Mouse (Mus musculus): ENCODE measurements around the gene Epor. TPM values are rescaled to one million over a fixed set of nuclear protein-coding genes. Genes with fewer than 3 reads are reported as not detected.

Epor gene
- total RNA-seq, 2 experiments from 2014 or later, result 3.1 to 4.0 TPM

DNA sequence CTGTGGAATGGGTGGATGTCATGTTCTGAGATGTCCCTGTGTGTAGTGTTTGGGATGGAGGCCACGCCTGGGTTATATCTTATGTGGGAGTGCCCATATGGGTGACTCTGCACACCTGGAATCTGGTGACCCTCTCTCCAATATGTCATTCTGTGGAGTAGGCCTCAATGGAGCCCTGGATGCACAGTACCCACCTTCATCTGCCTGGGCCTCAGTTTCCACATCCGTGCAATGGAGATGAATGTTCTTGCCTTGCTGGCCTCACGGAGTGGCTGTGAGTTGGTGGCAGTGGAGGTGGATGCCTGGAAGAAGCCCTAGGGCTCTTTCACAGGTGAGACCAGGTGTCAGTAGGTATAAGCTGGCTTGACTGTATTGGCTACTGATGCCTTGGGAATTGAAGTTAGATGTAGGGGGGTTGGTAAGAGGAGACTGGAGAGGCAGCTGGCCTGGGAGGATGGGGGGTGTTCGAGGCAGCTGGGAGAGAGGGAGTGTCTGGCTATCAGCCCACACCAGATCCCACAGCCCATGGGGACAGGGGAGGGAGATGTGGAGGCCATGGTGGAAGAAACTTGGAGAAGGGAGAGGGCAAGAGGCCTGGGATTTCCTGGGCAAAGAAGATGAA, 25.0 kb downstream of the Epor start:
- DNase-seq, result no peak
- intact Hi-C loops (cut with DNase I), result no loop called here

DNA sequence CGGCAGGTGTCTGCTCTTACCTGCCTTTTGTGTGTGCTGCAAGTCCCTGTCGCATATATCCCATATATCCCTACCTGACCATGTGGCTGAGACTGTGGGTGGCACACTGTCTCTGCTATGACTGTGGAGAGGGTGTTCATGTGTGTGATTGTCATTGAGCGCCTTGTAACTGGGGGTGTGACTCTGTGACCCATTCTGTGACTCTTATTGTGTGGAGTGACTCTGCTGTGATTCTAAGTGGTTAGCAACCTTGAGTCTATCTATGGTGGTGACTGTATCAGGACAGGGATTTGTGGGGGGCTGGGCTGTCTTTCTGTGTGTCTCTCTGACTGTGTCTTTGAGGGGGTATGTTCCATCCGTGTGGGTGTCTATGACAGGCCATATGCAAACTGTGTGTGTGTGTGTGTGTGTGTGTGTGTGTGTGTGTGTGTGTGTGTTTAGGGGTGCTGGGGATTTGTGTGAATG, 25.6 kb downstream of the Epor start:
- intact Hi-C loops (cut with DNase I), result no loop called here
- no peak for DNase-seq

- intact Hi-C loops (cut with DNase I), result no loop called here
- peak; percentile 95 to 96 for DNase-seq
Observed at GRCm38 (mm10) chr9:21936692-21937570, 26.4 kb downstream of the Epor start, which contains the start of gene Plppr2. TSS of gene Plppr2 (plus strand) at chr9:21937033.

DNA sequence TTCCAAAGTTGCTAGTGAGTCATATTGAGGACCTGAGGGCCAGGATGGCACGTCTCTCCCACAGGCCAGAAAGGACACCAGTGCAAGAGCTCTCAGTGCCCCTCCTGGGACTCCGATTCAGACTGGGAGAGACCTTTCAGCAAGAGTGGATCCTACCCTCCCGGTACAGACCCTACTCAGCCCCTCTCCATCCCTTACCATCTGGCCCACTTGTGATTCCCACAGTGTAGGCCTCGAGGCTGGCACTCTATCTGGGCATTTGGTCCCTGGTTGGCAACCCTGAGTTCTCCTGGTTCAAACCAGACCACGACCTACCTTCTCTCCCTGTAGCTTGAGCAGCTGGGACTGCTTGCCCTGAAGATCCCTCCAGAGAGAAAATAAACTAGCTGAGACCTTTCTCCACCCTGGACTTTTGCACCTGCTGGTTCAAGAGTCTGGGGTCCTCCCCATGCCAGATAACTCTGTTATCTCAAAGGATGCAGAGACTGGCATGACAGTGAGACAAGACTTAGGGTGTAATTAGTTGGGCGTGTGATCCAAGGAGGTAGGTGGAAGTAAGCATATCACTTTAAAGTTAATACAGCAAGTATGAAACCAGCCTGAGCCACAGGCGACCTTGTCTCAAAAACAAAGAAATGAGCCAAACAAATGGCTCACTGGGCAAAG, 27.7 kb downstream of the Epor start:
- intact Hi-C loops (cut with DNase I), result no loop called here
- DNase-seq, result no peak

DNA sequence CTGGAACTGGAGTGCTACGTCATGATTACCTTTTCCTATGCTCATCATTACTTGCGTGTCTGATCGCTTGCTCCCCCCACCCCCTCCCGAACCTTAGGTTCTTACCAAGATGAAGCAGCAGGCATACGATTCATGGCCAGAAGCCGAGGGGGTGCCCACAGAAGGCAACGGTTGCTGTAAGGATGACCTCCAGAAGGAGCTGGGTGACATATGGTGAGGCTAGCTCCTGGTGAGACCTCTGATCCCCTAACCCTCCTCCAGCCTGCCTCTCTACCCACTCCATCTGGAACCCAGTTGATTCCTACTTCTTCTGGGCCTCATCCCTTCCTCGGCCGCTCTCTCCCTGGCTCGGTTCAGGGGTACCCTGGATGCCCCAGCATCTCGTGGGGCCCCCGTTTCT, 29.3 kb downstream of the Epor start:
- no peak for DNase-seq
- intact Hi-C loops (cut with DNase I), result no loop called here

GRCm38 (mm10) chr9:21932445-21933137, 30.7 kb downstream of the Epor start:
- intact Hi-C loops (cut with DNase I), result no loop called here
- no peak for DNase-seq

- intact Hi-C loops (cut with DNase I), result no loop called here
- no peak for DNase-seq
Observed at GRCm38 (mm10) chr9:21932006-21932405, 31.3 kb downstream of the Epor start.

GRCm38 (mm10) chr9:21929208-21929607, 34.1 kb downstream of the Epor start:
- no peak for DNase-seq
- intact Hi-C loops (cut with DNase I), result no loop called here

DNA sequence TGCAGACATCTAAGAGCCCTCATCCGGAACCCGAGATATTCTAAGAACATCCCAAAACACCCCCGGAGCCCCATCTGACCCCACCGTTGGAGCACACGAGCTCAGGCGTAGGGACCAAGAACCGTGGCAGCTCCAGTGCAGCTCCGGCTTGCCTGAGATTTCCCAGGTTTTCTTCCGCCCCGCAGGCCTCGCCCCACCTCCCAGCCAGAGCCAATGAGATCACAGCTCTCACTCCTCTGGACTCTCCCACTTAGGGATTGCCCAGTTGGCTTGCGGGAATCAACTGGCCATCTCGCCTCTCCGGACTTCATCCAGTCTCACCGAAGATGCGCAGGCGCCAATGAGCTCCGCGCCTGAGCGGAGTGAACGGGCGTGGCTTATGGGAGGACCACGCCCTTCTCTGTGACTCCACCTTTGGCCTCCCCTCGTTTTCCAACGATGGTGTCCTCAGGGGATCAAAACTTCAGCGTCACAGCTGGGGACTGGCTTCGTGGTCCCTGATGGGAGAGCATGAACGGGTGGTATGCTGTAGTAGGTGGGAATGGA, 36.0 kb downstream of the Epor start, which contains the start of the genes Ccdc159 and Tmem205:
Gene Ccdc159, plus strand, starts transcription at position 264 of the 546 bp plus-strand sequence.
Gene Tmem205, minus strand, starts transcription at position 349 of the 546 bp plus-strand sequence.
- intact Hi-C loops (cut with DNase I), result no loop called here
- DNase-seq, result peak; percentile 95 to 96

- peak in 1 of 2 experiments; percentile 17 for DNase-seq
- intact Hi-C loops (cut with DNase I), result no loop called here
Observed at GRCm38 (mm10) chr9:21926784-21927183, 36.5 kb downstream of the Epor start.

DNA sequence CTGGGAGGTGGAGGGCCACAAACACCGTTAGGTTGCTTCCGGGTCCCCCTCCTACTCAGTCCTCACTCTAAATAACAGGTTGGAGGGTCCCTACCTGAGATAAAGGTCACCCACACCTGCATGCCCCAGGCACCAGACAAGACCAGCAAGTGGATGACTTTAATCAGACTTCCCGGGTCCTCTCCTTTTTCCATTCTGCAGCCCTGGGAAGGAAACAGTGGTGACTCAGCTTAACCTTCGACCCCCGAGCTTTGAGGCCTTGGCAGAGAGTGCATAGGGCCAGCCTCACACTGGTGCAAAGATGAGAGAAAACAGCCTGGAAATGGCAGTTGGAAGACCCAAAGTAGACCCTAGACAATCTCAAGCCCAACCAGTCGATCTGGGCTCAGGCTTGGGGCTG, 37.2 kb downstream of the Epor start:
- intact Hi-C loops (cut with DNase I), result no loop called here

DNA sequence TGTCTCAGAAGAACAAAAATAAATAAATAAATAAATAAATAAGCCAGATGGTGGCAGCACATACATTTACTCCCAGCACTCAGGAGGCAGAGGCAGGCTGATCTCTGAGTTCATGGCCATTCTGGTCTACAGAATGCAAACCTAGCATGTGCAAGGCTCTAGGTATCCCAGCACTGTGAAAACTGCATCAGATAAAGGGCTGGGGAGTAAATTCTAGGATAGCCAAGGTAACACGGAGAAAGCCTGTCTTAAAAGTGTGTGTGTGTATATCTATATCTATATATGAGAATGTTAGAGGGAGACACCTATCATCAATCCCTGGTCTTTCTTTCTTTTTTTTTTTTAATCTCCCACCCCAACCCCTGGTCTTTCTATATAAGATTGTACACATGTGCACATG, 37.8 kb downstream of the Epor start:
- intact Hi-C loops (cut with DNase I), result no loop called here
- DNase-seq, result no peak

More for the DNA sequence above, 37.2 kb downstream of the Epor start:
- DNase-seq, result peak in 1 of 2 experiments; percentile 47

GRCm38 (mm10) chr9:21925034-21925433, 38.3 kb downstream of the Epor start:
- no peak for DNase-seq
- intact Hi-C loops (cut with DNase I), result no loop called here

DNA sequence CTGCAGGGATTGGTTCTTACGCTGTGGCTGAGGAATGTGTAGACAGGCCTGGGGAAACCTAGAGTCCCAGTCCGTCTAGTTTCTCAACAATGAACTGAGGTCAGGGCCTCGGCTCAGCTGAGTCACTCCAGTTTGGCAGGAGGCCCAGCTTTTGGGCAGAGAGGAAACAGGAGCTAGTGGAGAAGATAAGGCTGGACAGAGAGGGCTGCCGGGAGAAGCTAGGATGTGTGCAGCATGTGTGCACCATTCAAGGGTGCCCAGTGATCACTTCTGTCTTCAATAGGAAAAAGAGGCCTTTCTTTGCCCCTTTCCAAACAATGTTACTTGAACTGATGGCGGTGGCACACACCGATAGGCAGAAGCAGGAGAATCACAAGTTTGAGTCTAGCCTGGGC, 39.2 kb downstream of the Epor start:
- peak; percentile 95 to 96 for DNase-seq
- intact Hi-C loops (cut with DNase I), result no loop called here

- intact Hi-C loops (cut with DNase I), result no loop called here
- DNase-seq, result no peak
Observed at GRCm38 (mm10) chr9:21923490-21924098, 39.7 kb downstream of the Epor start.

DNA sequence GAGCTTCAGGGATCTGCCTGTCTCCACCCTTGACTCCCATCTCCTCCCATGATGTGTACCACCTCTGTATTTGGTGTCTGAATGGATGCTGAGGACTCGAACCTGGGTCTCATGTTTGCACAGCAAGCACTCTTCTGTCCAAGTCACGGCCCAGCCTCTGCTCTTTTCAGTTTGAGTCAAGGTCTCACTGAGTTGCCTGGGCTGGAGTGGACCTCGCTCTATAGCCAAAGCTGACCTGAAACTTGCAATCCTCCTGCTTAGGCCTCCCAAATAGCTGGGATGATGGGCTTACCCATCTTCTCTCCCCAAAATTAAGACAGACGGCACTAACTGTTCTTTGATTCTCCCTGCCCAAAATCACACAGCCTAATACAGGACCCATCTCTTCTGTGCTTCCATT, 40.3 kb downstream of the Epor start:
- intact Hi-C loops (cut with DNase I), result no loop called here
- no peak for DNase-seq

DNA sequence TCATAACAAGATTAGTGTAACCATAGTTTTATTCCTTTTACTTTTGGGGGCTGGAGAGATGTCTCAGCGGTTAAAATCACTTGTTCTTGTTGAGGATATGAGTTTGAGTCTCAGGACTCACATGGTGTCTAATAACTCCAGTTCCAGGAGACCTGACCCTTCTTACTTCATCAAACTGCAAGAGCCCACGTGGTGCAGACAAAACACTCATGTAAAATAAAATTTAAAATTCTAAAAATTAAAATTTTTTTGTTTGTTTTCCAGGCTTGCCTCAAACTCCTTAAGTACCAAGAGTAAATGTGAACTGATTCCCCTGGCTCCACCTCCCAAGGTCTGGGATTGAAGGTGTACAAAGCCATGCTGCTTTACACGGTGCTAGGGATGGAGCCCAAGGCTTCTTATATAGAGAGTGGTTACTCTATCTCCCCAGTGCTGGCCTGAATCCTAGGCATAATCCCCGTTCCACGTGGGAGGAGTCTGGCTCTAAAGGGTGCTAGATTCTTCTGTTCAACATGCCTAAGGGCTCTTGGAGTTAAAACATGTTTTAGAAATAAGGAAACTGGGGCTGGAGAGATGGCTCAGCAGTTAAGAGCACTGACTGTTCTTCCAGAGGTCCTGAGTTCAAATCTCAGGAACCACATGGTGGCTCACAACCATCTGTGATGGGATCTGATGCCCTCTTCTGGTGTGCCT, 44.5 kb downstream of the Epor start:
- intact Hi-C loops (cut with DNase I), result no loop called here
- DNase-seq, result no peak

- intact Hi-C loops (cut with DNase I), result no loop called here
- DNase-seq, result peak; percentile 95
Observed at GRCm38 (mm10) chr9:21918035-21918592, 45.2 kb downstream of the Epor start, which contains the start of gene Rab3d. TSS of gene Rab3d (minus strand) at chr9:21918192.

- intact Hi-C loops (cut with DNase I), result no loop called here
- DNase-seq, result no peak
Observed at GRCm38 (mm10) chr9:21917493-21918034, 45.7 kb downstream of the Epor start.

Data from heart, postnatal 10 days (tissue).